Mouse (Mus musculus) urinary bladder, postnatal 10 days (tissue): ENCODE measurements around the gene Msmo1.

Source experiments
- DNase-seq: peaks from one replicate; pipeline ENCODE4 v3.0.0; 2022; ENCODE audit warnings: low spot score

Msmo1 gene

GRCm38 (mm10) chr8:64711544-64711943 lies 22.0 kb downstream of the Msmo1 start:
- DNase-seq: no peak

GRCm38 (mm10) chr8:64707481-64707880 lies 26.1 kb downstream of the Msmo1 start:
- DNase-seq: no peak

GRCm38 (mm10) chr8:64703191-64703590 lies 30.4 kb downstream of the Msmo1 start:
- DNase-seq: no peak

GRCm38 (mm10) chr8:64692651-64693201 lies 40.9 kb downstream of the Msmo1 start, which contains the start of gene Cpe:
Gene Cpe, minus strand, starts transcription at chr8:64693054.
- DNase-seq: peak; percentile 17

- no peak for DNase-seq
These were observed 41.8 kb downstream of the Msmo1 start for GRCm38 (mm10) chr8:64691591-64692401.

- no peak for DNase-seq
These were observed 42.7 kb downstream of the Msmo1 start for GRCm38 (mm10) chr8:64690845-64691244.

GRCm38 (mm10) chr8:64690306-64690705 lies 43.3 kb downstream of the Msmo1 start:
- no peak for DNase-seq

GRCm38 (mm10) chr8:64688741-64689140 lies 44.9 kb downstream of the Msmo1 start:
- no peak for DNase-seq

GRCm38 (mm10) chr8:64688161-64688560 lies 45.4 kb downstream of the Msmo1 start:
- DNase-seq: no peak

GRCm38 (mm10) chr8:64682501-64682900 lies 51.1 kb downstream of the Msmo1 start:
- no peak for DNase-seq

- no peak for DNase-seq
These were observed 57.2 kb downstream of the Msmo1 start for GRCm38 (mm10) chr8:64676381-64676780.

- no peak for DNase-seq
These were observed 58.5 kb downstream of the Msmo1 start for GRCm38 (mm10) chr8:64674951-64675585.

GRCm38 (mm10) chr8:64672920-64673319 lies 60.7 kb downstream of the Msmo1 start:
- DNase-seq: no peak

- DNase-seq: no peak
These were observed 61.7 kb downstream of the Msmo1 start for GRCm38 (mm10) chr8:64671937-64672336.
